Mouse (Mus musculus): Measurements from ENCODE around the gene Rin2. TPM values are rescaled to one million over a fixed set of nuclear protein-coding genes. Genes with fewer than 3 reads are reported as not detected.

The Rin2 gene
- 0.45 and 1.2 TPM in 2 replicates for polyA plus RNA-seq (2012)

GRCm38 (mm10) chr2:145675142-145675755 is at the start of gene Rin2:
Rin2 (plus strand) TSS chr2:145675215.

DNA sequence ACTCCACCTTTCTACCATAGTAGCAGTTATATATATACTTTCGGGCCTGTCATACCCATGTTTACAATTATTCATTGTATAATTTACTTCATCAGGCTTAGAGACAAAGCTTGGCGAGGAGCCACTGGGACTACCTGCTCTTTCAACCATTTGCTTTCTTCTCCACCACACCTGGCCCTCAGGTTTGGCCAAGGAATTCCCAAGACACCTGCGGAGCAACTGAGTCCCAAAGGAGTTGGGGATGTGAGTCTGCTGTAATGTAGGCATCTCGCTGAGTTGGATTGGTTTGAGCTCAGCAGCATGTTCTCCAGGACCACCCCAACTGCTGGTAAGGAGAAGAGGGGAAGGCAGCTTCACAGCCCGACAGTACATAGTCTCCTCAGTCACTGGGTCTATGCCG is 226.8 kb downstream of the Rin2 start, which contains the start of gene Naa20:
Naa20 (plus strand) TSS at position 239 of the 400 bp plus-strand sequence.

DNA sequence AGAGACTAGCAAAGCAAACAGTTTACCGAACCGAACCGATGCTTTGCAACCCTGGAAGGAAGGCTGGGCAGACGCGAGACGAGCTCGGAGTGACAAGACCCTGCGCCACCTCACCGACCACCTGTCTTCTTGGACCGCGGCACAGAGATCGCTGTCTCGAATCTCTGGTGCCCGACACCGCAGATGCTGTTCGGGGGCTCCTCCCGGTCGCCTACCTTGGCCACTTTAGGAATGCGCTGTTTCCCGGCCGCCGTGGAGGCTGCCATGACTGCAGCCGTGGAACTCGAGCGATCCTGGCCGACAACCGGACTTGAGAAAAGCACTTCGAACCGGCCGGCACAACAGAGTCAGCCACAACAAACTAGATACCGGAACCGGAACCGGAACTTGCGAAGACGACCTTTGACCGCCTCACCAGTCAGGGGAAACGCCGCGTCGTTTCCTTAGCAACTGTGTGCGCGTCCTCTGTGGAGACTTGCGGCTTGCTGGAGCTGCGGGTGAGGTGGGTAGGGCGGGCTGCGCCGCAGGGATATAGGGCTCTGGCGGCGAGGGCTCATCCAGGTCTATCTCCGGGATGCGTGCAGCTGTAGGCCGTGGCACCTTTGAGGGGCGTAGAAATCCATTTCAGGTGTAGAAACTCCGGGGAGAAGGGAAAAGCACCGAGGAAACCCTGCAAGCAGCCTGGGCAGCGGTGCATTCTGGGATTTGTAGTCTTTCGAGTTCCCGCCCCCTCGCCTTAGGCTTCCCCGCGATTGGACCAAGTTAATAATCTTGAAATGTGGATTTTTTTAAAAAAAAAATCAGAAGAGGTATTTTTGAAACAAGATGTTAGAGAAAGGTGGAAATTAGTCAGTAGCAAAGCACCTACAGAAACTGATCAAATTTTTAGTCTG is 259.6 kb downstream of the Rin2 start, which contains the start of the genes Cfap61 and Crnkl1:
Cfap61 (plus strand) TSS at position 446 of the 893 bp plus-strand sequence.
Crnkl1 (minus strand) TSS at position 676 of the 893 bp plus-strand sequence.

Other genes starting within 250 kb of the Rin2 start
- gene Naa20, start 226.9 kb downstream of the Rin2 start, polyA plus RNA-seq (2012) = 21.8 and 31.1 TPM in 2 replicates

All from megakaryocyte-erythroid progenitor cell, adult 5 weeks (primary cell).